Mouse (Mus musculus) mouse trophoblast stem cell (cell line): ENCODE results near the gene Tns1.

ENCODE experiments used
- in situ Hi-C, 2 experiments: fragments of 300-500 bp; cut with MseI, MboI; formaldehyde crosslinking; loops; 2 replicates in 1 of 2; 3 replicates in 1 of 2; pipeline ENCODE4 v1.15.1; 2025

Gene Tns1

GRCm38 (mm10) chr1:74091611-74092224, 32.5 kb downstream of the Tns1 start:
- in situ Hi-C loops = no loop called here

- in situ Hi-C loops = no loop called here
Measured at GRCm38 (mm10) chr1:74091138-74091537, 33.1 kb downstream of the Tns1 start.

- in situ Hi-C loops = no loop called here
Measured at GRCm38 (mm10) chr1:74090329-74090728, 33.9 kb downstream of the Tns1 start.

- in situ Hi-C loops = loop anchor here in 1 of 2 experiments (10.0 kb wide), 1 partner anchor 184 kb away; no protein-coding TSS in a partner anchor
Measured at GRCm38 (mm10) chr1:74088569-74088968, 35.7 kb downstream of the Tns1 start.

GRCm38 (mm10) chr1:74085566-74085965, 38.7 kb downstream of the Tns1 start:
- in situ Hi-C loops = loop anchor here in 1 of 2 experiments (10.0 kb wide), 1 partner anchor 181 kb away; no protein-coding TSS in a partner anchor

GRCm38 (mm10) chr1:74084752-74085151, 39.5 kb downstream of the Tns1 start:
- in situ Hi-C loops = loop anchor here in 1 of 2 experiments (10.0 kb wide), 1 partner anchor 180 kb away; no protein-coding TSS in a partner anchor

GRCm38 (mm10) chr1:74084065-74084705, 40.1 kb downstream of the Tns1 start:
- in situ Hi-C loops = loop anchor here in 1 of 2 experiments (10.0 kb wide), 1 partner anchor 179 kb away; no protein-coding TSS in a partner anchor

GRCm38 (mm10) chr1:74082841-74083463, 41.3 kb downstream of the Tns1 start:
- in situ Hi-C loops = loop anchor here in 1 of 2 experiments (10.0 kb wide), 1 partner anchor 178 kb away; no protein-coding TSS in a partner anchor

- in situ Hi-C loops = loop anchor here in 1 of 2 experiments (10.0 kb wide), 1 partner anchor 177 kb away; no protein-coding TSS in a partner anchor
Measured at GRCm38 (mm10) chr1:74081573-74081989, 42.7 kb downstream of the Tns1 start.

GRCm38 (mm10) chr1:74077353-74077752, 46.9 kb downstream of the Tns1 start:
- in situ Hi-C loops = loop anchor here (5.0 to 10.0 kb wide), 2 partner anchors 73 to 175 kb away; no protein-coding TSS in a partner anchor

- in situ Hi-C loops = loop anchor here (5.0 to 10.0 kb wide), 2 partner anchors 71 to 174 kb away; no protein-coding TSS in a partner anchor
Measured at GRCm38 (mm10) chr1:74076230-74076629, 48.0 kb downstream of the Tns1 start.

- in situ Hi-C loops = loop anchor here (5.0 to 10.0 kb wide), 2 partner anchors 70 to 173 kb away; no protein-coding TSS in a partner anchor
Measured at GRCm38 (mm10) chr1:74074693-74075485, 49.4 kb downstream of the Tns1 start.

- in situ Hi-C loops = loop anchor here in 1 of 2 experiments (10.0 kb wide), 1 partner anchor 69 kb away; no protein-coding TSS in a partner anchor
Measured at GRCm38 (mm10) chr1:74073791-74074190, 50.5 kb downstream of the Tns1 start.

GRCm38 (mm10) chr1:74070745-74071144, 53.5 kb downstream of the Tns1 start:
- in situ Hi-C loops = loop anchor here in 1 of 2 experiments (10.0 kb wide), 1 partner anchor 66 kb away; no protein-coding TSS in a partner anchor

- in situ Hi-C loops = loop anchor here in 1 of 2 experiments (10.0 kb wide), 1 partner anchor 65 kb away; no protein-coding TSS in a partner anchor
Measured at GRCm38 (mm10) chr1:74070001-74070551, 54.2 kb downstream of the Tns1 start.

GRCm38 (mm10) chr1:74069085-74069835, 55.0 kb downstream of the Tns1 start:
- in situ Hi-C loops = no loop called here

GRCm38 (mm10) chr1:74068366-74069084, 55.7 kb downstream of the Tns1 start:
- in situ Hi-C loops = no loop called here

GRCm38 (mm10) chr1:74067866-74068265, 56.4 kb downstream of the Tns1 start:
- in situ Hi-C loops = no loop called here

GRCm38 (mm10) chr1:74066576-74066975, 57.7 kb downstream of the Tns1 start:
- in situ Hi-C loops = no loop called here
